Mouse (Mus musculus): Measurements from ENCODE around the gene Gga3. TPM values are rescaled to one million over a fixed set of nuclear protein-coding genes. Genes with fewer than 3 reads are reported as not detected.

The Gga3 gene
- polyA plus RNA-seq, 1 experiment, result 30.3 TPM

DNA sequence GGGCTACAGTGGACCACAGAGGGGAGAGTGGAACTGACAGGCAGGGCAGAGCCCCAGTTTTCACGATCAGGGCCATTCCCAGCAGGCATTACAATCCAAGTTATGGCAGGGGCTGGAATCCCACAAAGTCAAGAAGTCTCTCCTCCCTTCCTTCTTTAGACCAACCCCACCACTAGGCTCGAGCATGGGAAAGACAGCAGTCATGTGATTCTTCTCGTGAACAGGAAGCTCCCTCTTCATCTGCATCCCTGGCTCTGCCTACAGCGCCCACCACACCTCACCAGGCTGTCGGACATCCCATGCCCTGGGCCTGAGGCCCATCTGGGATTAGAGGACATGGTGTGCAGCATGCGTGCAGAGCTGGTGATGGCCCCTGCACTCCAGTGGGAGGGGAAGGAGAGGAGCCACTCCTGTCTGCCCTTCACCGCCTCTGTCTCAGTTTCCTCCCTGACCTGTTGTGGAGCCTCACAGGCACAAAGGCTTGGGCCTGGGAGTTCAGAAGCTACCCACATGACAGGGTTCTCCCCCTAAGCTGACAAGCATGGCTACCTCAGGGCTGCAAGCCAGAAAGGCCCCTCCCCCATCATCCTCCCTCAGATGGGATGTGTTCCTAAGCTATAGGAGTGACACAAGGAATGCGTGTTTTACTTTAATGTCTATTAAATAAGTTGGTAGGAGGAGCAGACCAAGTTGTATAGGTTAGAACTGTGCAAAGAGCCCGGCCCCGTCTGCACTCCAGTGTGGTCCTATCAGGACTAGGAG, 10.7 kb upstream of the Gga3 start:
- no peak overlapping the region for H3K4me3 ChIP-seq (ENCODE audit: insufficient read depth, low read length)
- TF ChIP-seq POLR2A (IDR thresholded peaks at IDR 0.05; ENCODE audit: low read depth, low read length) (no peak), CTCF (IDR thresholded peaks at IDR 0.05; ENCODE audit: borderline replicate concordance, insufficient read depth, low read length) (no peak)
- no peaks in the 10 kb centered on the region for H3K4me1 ChIP-seq (ENCODE audit: control insufficient read depth, insufficient read depth, low read length)
- no peak overlapping the region for H3K27ac ChIP-seq (ENCODE audit: insufficient read depth, low read length)

DNA sequence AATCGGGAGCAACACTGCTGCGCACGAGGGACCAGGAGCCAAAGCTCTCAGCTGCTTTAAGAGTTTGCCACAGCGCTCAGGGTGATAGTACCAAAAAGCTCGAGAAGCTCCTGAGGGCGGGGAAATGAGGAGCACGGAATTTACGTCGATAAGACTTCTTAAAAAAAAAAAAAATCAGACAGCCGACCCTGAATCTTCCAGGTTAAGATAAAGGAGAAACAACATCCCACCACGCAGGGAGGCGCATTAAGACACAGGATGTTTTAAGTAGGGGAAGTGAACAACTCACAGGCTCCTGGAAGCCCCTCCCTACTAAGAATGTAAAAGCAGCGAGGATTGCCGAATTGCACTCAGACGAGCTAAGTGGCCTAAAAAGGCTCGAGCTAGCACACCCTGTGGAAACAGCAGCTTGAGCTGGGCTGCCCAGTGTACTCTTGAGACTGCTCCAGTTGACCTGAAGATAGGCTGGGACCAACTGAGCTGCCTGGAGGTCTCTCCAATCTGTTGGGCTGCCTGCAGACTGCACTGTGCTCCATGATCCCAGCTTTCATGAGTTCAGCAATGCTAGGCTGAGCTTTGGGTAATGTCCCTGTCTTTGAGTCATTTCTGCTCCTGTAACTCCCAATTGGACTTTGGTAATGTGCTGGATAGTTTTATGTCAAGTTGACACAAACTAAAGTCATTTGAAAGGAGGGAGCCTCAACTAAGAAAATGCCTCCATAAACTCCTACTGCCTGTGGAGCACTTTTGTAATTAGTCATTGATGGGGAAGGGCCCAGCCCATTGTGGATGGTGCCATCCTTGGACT, 9.5 kb upstream of the Gga3 start:
- no peaks in the 10 kb centered on the region for H3K4me1 ChIP-seq (ENCODE audit: control insufficient read depth, insufficient read depth, low read length)

DNA sequence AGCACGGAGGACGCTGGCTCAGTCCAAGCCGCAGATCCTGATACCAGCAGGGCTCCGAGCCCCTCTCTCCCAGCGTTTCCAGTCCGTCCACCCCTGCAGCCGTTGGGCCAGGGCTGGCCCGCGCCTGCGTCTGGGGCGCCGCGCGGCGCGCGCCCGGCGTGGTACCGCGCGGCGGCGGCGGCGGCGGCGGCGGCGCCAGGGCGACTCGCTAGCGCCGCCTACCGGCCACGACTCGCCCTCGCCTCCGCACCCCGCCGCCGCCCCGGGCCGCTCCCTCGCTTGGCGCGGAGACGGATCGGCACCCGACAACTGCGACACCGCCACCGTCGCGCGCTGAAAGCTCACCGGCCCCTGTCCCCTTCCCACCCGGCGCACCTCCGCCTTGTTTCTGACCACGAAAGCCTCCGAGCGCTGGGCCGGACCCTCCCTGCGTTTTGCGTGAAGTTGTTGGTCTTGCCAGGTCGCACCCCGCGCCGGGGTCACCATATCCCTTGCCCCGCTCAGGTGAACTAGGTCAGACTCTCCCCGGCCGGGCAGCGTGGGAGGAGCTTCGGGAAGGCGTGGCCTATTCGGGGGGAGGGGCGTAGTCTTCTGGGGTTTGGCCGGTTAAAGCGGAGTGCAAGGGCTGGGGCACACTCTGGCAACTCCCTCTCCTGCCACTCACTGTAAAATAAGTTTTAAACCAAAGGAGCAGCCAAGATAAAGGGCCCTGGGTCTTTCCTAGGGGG, 8.7 kb upstream of the Gga3 start, which contains the start of gene Mif4gd:
Mif4gd (minus strand) TSS at position 560 of the 728 bp plus-strand sequence.
- TF ChIP-seq POLR2A (IDR thresholded peaks at IDR 0.05; ENCODE audit: low read depth, low read length), result peak; percentile 74
- TF ChIP-seq CTCF (IDR thresholded peaks at IDR 0.05; ENCODE audit: borderline replicate concordance, insufficient read depth, low read length), result no peak
- peak within 1 kb of the TSS; percentile 84 for H3K4me3 ChIP-seq (ENCODE audit: insufficient read depth, low read length)
- H3K27ac ChIP-seq (ENCODE audit: insufficient read depth, low read length), result peak within 1 kb of the TSS; percentile 88
- no peaks in the 10 kb centered on the region for H3K4me1 ChIP-seq (ENCODE audit: control insufficient read depth, insufficient read depth, low read length)

More for the DNA sequence above, 9.5 kb upstream of the Gga3 start:
- peak overlapping the region; percentile 84 for H3K4me3 ChIP-seq (ENCODE audit: insufficient read depth, low read length)
- H3K27ac ChIP-seq (ENCODE audit: insufficient read depth, low read length), result peak overlapping the region; percentile 88
- 0 out of 2 replicates have a peak, but pooled peaks have one; percentile 28 for TF ChIP-seq POLR2A (IDR thresholded peaks at IDR 0.05; ENCODE audit: low read depth, low read length)
- TF ChIP-seq CTCF (IDR thresholded peaks at IDR 0.05; ENCODE audit: borderline replicate concordance, insufficient read depth, low read length), result no peak

DNA sequence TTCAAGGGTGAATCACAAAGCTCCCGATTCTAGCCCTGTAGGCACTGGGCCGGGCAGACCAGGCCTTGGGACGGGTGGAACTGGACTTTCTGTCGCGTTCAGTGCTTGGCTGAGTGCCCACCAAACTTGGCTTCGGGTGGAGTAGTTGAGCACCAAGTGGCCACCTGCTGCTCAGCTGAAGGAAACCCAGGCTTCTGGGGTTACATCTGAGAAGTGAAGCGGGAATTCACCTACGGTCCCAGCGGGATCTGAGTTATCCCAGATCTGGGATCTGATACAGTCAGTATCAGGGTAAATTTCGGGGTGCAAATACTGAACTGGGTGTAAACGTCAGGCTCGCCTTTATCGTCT, 8.2 kb upstream of the Gga3 start:
- Histone ChIP-seq H3K4me3 (ENCODE audit: insufficient read depth, low read length) (peak overlapping the region; percentile 66), H3K4me1 (ENCODE audit: control insufficient read depth, insufficient read depth, low read length) (no peaks in the 10 kb centered on the region), H3K27ac (ENCODE audit: insufficient read depth, low read length) (peak overlapping the region; percentile 48)
- no peak for TF ChIP-seq CTCF (IDR thresholded peaks at IDR 0.05; ENCODE audit: borderline replicate concordance, insufficient read depth, low read length)
- no peak for TF ChIP-seq POLR2A (IDR thresholded peaks at IDR 0.05; ENCODE audit: low read depth, low read length)

DNA sequence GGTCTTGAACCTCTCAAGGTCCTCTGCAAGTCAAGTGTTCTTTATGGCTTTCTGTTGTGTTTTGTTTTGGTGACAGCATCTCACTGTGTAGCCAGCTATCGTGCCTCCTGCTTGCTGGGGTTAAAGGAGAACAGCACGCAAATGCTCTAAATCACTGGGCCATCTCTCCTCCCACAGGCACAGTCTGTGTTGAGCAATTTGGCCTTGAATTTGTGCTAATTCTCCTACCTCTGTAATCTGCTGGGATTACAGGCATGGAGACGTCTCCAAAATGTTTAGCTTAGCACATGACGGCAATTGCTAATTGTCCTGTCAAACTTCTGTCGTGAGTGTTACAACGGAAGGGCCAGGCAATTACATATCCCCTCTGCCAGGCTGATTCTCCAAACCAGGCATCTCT, 7.3 kb upstream of the Gga3 start:
- TF ChIP-seq POLR2A (IDR thresholded peaks at IDR 0.05; ENCODE audit: low read depth, low read length) (no peak), CTCF (IDR thresholded peaks at IDR 0.05; ENCODE audit: borderline replicate concordance, insufficient read depth, low read length) (no peak)
- Histone ChIP-seq H3K27ac (ENCODE audit: insufficient read depth, low read length) (no peak overlapping the region), H3K4me3 (ENCODE audit: insufficient read depth, low read length) (no peak overlapping the region), H3K4me1 (ENCODE audit: control insufficient read depth, insufficient read depth, low read length) (no peaks in the 10 kb centered on the region)

DNA sequence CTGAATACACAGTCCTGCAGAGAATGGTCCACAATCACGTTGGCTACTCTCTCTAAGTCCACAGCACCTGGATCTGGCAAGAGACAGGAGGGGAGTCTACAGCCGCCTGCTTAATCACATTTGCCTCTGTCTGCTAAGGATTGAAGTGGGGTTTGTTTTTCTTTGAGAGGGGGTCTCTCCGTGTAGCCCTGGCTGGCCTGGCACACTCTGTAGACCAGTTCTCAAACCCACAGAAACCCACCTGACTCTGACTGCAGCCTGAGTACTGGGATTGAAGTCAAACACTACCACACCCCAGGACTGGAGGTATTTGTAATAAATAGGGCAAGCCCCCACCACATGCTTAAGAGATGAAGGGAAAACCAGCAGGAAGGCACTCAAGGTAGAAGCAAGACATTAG, 5.7 kb upstream of the Gga3 start:
- Histone ChIP-seq H3K27ac (ENCODE audit: insufficient read depth, low read length) (no peak overlapping the region), H3K4me1 (ENCODE audit: control insufficient read depth, insufficient read depth, low read length) (peaks cover 3% of the 10 kb centered on the region; the same call in 1 of the 2 replicates), H3K4me3 (ENCODE audit: insufficient read depth, low read length) (no peak overlapping the region)
- no peak; the same call in 1 of the 2 replicates for TF ChIP-seq POLR2A (IDR thresholded peaks at IDR 0.05; ENCODE audit: low read depth, low read length)
- TF ChIP-seq CTCF (IDR thresholded peaks at IDR 0.05; ENCODE audit: borderline replicate concordance, insufficient read depth, low read length), result no peak

DNA sequence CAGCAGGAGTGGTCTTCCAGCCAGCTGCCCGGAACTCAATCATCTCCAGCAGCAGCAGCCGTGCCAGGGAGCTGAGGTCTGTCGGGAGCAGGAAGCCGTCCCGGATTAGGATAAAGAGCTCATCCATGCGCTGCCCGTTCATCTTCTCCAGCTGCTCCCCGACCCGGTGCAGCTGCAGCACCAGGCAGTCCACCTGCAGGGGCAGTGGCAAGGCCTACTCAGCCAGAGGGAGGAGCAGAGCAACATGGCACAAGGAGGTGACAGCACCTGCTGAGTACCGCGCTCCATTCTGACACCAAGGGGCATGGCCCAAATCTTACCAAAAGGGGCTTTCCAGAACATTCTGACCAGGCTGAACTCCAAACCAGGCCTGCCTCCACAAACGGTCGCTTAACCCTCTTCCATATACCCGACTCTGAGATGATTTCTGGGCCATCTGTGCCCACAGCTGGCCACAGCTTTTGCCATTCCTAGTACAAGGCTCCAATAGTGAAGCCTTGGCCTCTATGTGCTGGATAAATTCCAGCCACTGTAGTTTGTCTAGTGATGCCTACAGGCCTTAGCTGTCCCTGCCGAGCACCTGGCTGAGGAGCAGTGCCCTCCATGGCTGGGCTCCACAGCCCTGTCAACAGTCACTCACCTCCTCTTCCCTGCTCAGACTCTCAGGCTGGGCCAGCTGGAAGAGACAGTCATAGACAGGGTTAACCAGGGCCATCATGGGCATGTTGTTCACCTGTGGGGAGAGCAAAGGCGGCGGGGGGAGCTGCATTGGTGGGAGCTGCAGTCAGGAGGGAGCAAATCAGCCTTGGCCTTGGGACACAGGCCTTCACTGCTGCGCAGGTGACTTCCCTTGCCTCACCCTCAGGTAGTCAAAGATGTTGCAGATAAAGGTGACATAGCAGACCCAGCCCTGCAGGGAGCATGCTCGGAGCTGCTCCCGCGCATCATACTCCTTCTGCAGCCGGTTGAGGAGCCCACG, 4.9 kb upstream of the Gga3 start:
- no peak overlapping the region for H3K27ac ChIP-seq (ENCODE audit: insufficient read depth, low read length)
- TF ChIP-seq POLR2A (IDR thresholded peaks at IDR 0.05; ENCODE audit: low read depth, low read length), result no peak
- TF ChIP-seq CTCF (IDR thresholded peaks at IDR 0.05; ENCODE audit: borderline replicate concordance, insufficient read depth, low read length), result no peak
- H3K4me1 ChIP-seq (ENCODE audit: control insufficient read depth, insufficient read depth, low read length), result peaks cover 3% of the 10 kb centered on the region; the same call in 1 of the 2 replicates
- H3K4me3 ChIP-seq (ENCODE audit: insufficient read depth, low read length), result no peak overlapping the region

DNA sequence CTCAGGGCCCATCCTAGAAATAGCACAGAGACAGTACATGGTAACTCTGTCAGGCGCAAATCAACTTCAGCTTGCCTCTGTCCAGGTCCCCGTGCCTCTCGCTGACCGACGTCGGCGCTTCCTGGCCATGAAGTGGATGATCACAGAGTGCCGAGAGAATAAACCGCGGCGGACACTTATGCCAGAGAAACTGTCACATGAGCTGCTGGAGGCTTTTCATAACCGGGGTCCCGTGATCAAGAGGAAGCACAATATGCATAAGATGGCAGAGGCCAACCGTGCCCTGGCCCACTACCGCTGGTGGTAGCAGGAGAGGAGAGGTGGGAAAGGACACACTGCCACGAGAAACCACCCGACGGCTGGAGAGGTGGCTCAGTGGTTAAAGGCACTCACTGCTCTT, 2.9 kb upstream of the Gga3 start:
- peaks cover 11% of the 10 kb centered on the region for H3K4me1 ChIP-seq (ENCODE audit: control insufficient read depth, insufficient read depth, low read length)
- H3K27ac ChIP-seq (ENCODE audit: insufficient read depth, low read length), result no peak overlapping the region
- TF ChIP-seq CTCF (IDR thresholded peaks at IDR 0.05; ENCODE audit: borderline replicate concordance, insufficient read depth, low read length), result no peak
- no peak for TF ChIP-seq POLR2A (IDR thresholded peaks at IDR 0.05; ENCODE audit: low read depth, low read length)
- H3K4me3 ChIP-seq (ENCODE audit: insufficient read depth, low read length), result no peak overlapping the region
